Mouse (Mus musculus): ENCODE results near the gene Adck1. TPM values are rescaled to one million over a fixed set of nuclear protein-coding genes. Genes with fewer than 3 reads are reported as not detected.

Gene Adck1
- polyA plus RNA-seq, 1 experiment from 2014 or later, result 18.4 TPM

DNA sequence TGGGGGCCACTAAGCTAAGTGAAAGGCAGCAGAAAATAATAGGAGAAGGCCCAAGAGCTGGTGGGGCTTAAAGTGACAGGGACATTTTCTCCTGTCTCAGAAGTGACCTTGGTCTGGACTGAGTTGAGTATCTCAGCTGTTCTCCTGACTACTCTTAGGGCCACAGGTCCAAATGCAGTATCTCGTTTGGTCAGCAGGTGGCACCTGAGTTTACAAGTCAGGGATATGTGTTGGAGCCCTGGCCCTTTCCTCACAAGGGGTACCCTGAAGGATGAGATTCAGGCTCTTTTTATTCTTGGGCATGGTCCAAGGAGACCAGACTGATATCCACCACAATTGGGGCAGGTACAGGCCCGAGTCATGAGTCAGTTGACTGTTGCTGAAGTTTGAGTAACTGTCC lies 44.8 kb downstream of the Adck1 start:
- no peaks in the 10 kb centered on the region for H3K36me3 ChIP-seq (ENCODE audit: control insufficient read depth, insufficient read depth, low read length)
- WGBS, result 32% methylated on average over 2 of the region's 2 CpGs
- H3K9ac ChIP-seq (ENCODE audit: low read depth, low read length), result no peak overlapping the region
- no peaks in the 10 kb centered on the region for H3K27me3 ChIP-seq (replicated peaks; ENCODE audit: control insufficient read depth, insufficient read depth, low read length)
- peak; percentile 43 for DNase-seq (ENCODE audit: low spot score)
- H3K4me1 ChIP-seq (replicated peaks; ENCODE audit: control insufficient read depth, insufficient read depth, low read length), result no peaks in the 10 kb centered on the region
- peak; percentile 60 for ATAC-seq (replicated peaks; ENCODE audit: low FRiP score)
- no peaks in the 10 kb centered on the region for H3K9me3 ChIP-seq (ENCODE audit: control insufficient read depth, low read length)
- no peak overlapping the region for H3K27ac ChIP-seq (ENCODE audit: low read depth, low read length)
- no peak overlapping the region for H3K4me3 ChIP-seq (ENCODE audit: low read depth, low read length)
- no peak overlapping the region for H3K4me2 ChIP-seq

DNA sequence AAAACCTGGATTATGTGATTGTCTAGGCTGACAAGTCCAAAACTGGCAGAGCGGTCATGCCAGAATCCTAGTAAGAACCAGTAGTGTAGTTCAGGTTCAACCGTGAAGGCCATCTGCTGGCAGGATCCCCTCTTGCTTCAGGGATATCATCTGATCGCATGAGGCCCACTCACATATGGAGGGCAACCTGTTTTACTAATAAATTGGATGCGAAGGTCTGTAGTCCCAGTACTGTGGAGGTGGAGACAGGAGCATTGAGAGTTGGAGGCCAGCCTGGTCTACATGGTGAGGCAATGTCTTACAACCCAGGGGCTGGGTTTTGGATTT lies 47.6 kb downstream of the Adck1 start:
- Histone ChIP-seq H3K9ac (ENCODE audit: low read depth, low read length) (no peak overlapping the region), H3K27ac (ENCODE audit: low read depth, low read length) (no peak overlapping the region), H3K9me3 (ENCODE audit: control insufficient read depth, low read length) (no peaks in the 10 kb centered on the region), H3K36me3 (ENCODE audit: control insufficient read depth, insufficient read depth, low read length) (no peaks in the 10 kb centered on the region), H3K4me3 (ENCODE audit: low read depth, low read length) (no peak overlapping the region), H3K4me2 (no peak overlapping the region), H3K27me3 (replicated peaks; ENCODE audit: control insufficient read depth, insufficient read depth, low read length) (no peaks in the 10 kb centered on the region), H3K4me1 (replicated peaks; ENCODE audit: control insufficient read depth, insufficient read depth, low read length) (no peaks in the 10 kb centered on the region)
- no peak for ATAC-seq (replicated peaks; ENCODE audit: low FRiP score)
- no peak for DNase-seq (ENCODE audit: low spot score)
- WGBS, result 90% methylated on average over 4 of the region's 4 CpGs

DNA sequence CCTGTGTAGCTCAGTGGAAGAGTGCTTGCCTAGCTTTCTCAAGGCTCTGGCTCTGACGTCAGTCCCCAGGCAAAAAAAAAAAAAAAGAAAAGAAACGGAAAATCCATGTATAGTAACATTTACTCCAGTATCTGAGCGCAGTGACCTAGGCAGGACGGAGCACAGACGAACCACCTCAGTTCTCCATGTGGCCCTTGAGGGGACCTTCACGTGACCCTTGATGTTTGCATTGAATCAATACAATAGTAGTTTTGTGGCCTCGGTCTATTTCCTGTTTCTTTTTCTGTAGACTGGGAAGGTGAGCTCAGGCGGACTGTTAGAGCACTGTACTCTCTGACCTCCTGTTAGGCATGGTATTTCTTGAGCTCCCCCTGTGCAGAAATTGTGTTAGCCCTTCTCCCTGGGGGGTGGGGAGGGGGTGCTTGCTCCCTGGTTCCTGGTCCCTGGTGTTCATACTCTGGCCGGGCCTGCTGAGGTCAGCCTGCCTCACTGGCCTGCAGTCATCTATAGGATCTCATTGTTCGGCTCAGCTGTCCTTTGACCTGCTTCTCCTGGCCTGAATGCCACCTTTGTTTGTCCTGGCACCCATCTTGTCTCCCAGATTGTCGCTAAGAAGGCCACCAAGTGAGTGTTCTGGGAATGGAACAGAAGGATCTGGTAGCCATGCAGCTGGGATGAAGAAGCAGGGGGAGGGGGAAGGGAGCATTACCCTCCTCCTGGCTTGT lies 48.1 kb downstream of the Adck1 start:
- no peak overlapping the region for H3K27ac ChIP-seq (ENCODE audit: low read depth, low read length)
- H3K4me3 ChIP-seq (ENCODE audit: low read depth, low read length), result no peak overlapping the region
- H3K9me3 ChIP-seq (ENCODE audit: control insufficient read depth, low read length), result no peaks in the 10 kb centered on the region
- DNase-seq (ENCODE audit: low spot score), result no peak
- no peak overlapping the region for H3K4me2 ChIP-seq
- H3K27me3 ChIP-seq (replicated peaks; ENCODE audit: control insufficient read depth, insufficient read depth, low read length), result no peaks in the 10 kb centered on the region
- H3K9ac ChIP-seq (ENCODE audit: low read depth, low read length), result no peak overlapping the region
- WGBS, result 63% methylated on average over 11 of the region's 11 CpGs
- no peaks in the 10 kb centered on the region for H3K4me1 ChIP-seq (replicated peaks; ENCODE audit: control insufficient read depth, insufficient read depth, low read length)
- no peaks in the 10 kb centered on the region for H3K36me3 ChIP-seq (ENCODE audit: control insufficient read depth, insufficient read depth, low read length)
- no peak for ATAC-seq (replicated peaks; ENCODE audit: low FRiP score)

DNA sequence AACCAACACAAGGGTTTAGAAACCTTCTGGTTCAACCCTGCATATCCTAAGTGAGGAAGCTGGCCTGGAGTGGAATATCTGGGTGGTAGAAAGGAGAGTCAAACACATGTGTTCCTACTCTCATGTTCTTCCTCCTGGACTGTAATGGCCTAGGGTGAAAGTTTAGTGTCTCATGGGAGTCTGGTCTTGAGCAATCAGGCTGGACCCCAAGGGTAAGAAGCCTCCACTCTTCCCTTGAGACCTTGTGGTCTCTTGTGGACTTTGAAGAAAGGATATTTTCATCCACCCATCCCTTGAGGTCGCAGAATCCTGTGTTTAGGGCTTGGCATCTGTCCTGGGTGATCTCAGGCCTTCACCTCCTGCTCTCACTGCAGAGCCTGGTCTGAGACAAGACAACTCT lies 52.9 kb downstream of the Adck1 start:
- Histone ChIP-seq H3K9ac (ENCODE audit: low read depth, low read length) (no peak overlapping the region), H3K27ac (ENCODE audit: low read depth, low read length) (no peak overlapping the region), H3K27me3 (replicated peaks; ENCODE audit: control insufficient read depth, insufficient read depth, low read length) (no peaks in the 10 kb centered on the region), H3K4me3 (ENCODE audit: low read depth, low read length) (no peak overlapping the region), H3K9me3 (ENCODE audit: control insufficient read depth, low read length) (no peaks in the 10 kb centered on the region), H3K4me1 (replicated peaks; ENCODE audit: control insufficient read depth, insufficient read depth, low read length) (no peaks in the 10 kb centered on the region), H3K4me2 (no peak overlapping the region), H3K36me3 (ENCODE audit: control insufficient read depth, insufficient read depth, low read length) (no peaks in the 10 kb centered on the region)
- DNase-seq (ENCODE audit: low spot score), result no peak
- WGBS, result 83% methylated on average over 1 of the region's 1 CpGs
- no peak for ATAC-seq (replicated peaks; ENCODE audit: low FRiP score)

DNA sequence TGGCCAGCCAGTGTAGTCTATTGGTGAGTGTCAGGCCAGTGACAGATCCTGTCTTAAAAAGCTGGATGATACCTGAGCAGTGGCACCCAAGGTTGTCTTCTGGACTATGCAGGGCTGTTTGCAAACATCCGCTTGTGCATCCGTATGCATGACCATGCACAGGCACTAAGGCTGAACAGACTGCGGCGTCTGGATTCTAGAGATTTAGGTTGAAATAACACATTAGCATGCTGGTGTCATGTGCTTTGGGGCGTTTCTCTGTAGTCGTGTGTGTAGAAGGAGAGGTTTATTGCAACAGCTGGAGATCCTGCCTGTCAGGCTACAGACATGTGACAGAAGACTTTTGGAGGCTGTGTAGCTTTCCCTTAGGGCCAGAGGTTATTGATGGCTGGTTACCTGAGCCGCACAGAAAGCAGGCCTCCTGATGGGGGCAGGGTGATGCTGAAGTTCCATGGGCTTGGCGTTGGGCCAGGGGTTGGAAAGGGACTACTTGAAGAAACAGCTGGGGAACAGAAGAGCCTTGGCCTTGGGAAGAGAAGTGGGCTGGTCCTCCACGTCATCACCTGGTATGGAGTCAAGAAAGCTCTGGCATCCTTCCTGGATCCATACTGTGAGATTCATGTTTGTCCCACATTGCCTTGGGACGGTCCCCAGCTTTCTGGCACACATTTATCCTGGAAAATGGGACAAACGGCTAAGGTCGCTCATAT lies 59.7 kb downstream of the Adck1 start:
- H3K27ac ChIP-seq (ENCODE audit: low read depth, low read length), result no peak overlapping the region
- no peaks in the 10 kb centered on the region for H3K27me3 ChIP-seq (replicated peaks; ENCODE audit: control insufficient read depth, insufficient read depth, low read length)
- H3K4me2 ChIP-seq, result no peak overlapping the region
- ATAC-seq (replicated peaks; ENCODE audit: low FRiP score) (no peak), DNase-seq (ENCODE audit: low spot score) (no peak)
- no peak overlapping the region for H3K4me3 ChIP-seq (ENCODE audit: low read depth, low read length)
- WGBS, result 86% methylated on average over 12 of the region's 12 CpGs
- H3K4me1 ChIP-seq (replicated peaks; ENCODE audit: control insufficient read depth, insufficient read depth, low read length), result no peaks in the 10 kb centered on the region
- no peak overlapping the region for H3K9ac ChIP-seq (ENCODE audit: low read depth, low read length)
- H3K36me3 ChIP-seq (ENCODE audit: control insufficient read depth, insufficient read depth, low read length), result no peaks in the 10 kb centered on the region
- no peaks in the 10 kb centered on the region for H3K9me3 ChIP-seq (ENCODE audit: control insufficient read depth, low read length)

DNA sequence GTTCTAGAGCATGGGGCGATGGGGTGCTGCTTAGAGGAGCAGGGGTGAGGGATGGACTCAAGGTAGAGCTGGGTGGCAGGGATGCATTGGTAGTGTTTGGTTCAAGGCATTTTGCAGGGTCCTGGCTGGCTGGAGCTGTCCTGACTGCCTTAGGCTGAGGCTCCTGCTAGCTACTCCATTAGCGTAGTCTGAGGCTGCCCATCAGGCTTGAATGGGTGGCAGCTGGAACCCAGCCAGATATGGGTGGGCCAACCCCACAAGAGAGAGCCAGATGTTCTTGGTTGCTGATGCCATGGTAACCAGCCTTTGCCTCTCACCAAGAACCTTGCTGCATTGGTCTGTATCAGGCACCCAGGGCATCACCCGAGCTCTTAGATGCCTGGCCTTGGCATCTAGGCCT lies 66.6 kb downstream of the Adck1 start:
- ATAC-seq (replicated peaks; ENCODE audit: low FRiP score), result 0 out of 2 replicates have a peak, but pooled peaks have one; percentile 21
- no peak for DNase-seq (ENCODE audit: low spot score)
- H3K9me3 ChIP-seq (ENCODE audit: control insufficient read depth, low read length), result no peaks in the 10 kb centered on the region
- H3K4me1 ChIP-seq (replicated peaks; ENCODE audit: control insufficient read depth, insufficient read depth, low read length), result 0 out of 2 replicates have a peak, but pooled peaks cover 5% of the 10 kb centered on the region
- no peak overlapping the region for H3K4me3 ChIP-seq (ENCODE audit: low read depth, low read length)
- no peak overlapping the region for H3K4me2 ChIP-seq
- 88% methylated on average over 3 of the region's 3 CpGs for WGBS
- H3K9ac ChIP-seq (ENCODE audit: low read depth, low read length), result no peak overlapping the region
- no peaks in the 10 kb centered on the region for H3K36me3 ChIP-seq (ENCODE audit: control insufficient read depth, insufficient read depth, low read length)
- H3K27me3 ChIP-seq (replicated peaks; ENCODE audit: control insufficient read depth, insufficient read depth, low read length), result no peaks in the 10 kb centered on the region
- H3K27ac ChIP-seq (ENCODE audit: low read depth, low read length), result no peak overlapping the region

DNA sequence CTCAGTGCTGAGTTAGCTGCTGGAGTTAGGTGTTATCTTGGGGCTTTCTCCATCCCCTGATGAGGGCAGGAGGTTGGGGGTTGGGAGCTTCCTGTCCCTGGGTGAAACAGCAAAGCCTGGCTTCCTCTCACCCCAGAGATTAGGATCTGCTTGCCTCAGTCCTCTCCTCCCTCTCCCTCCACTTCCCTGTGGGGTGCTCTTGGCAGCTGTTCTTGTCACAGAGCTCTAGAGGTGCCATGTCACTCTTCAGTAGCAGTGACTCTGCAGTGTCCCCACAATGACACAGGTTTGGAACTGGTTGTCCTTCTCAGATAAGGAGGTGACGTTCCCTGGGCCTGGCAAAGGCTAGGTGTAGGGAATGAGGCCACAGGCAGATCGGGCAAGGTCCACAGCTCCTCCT lies 68.4 kb downstream of the Adck1 start:
- Histone ChIP-seq H3K4me3 (ENCODE audit: low read depth, low read length) (no peak overlapping the region), H3K27ac (ENCODE audit: low read depth, low read length) (no peak overlapping the region), H3K9me3 (ENCODE audit: control insufficient read depth, low read length) (no peaks in the 10 kb centered on the region), H3K4me1 (replicated peaks; ENCODE audit: control insufficient read depth, insufficient read depth, low read length) (0 out of 2 replicates have a peak, but pooled peaks cover 5% of the 10 kb centered on the region), H3K36me3 (ENCODE audit: control insufficient read depth, insufficient read depth, low read length) (no peaks in the 10 kb centered on the region), H3K27me3 (replicated peaks; ENCODE audit: control insufficient read depth, insufficient read depth, low read length) (no peaks in the 10 kb centered on the region), H3K4me2 (no peak overlapping the region), H3K9ac (ENCODE audit: low read depth, low read length) (no peak overlapping the region)
- DNase-seq (ENCODE audit: low spot score), result no peak
- WGBS, result 47% methylated on average over 2 of the region's 2 CpGs
- ATAC-seq (replicated peaks; ENCODE audit: low FRiP score), result peak; percentile 72

DNA sequence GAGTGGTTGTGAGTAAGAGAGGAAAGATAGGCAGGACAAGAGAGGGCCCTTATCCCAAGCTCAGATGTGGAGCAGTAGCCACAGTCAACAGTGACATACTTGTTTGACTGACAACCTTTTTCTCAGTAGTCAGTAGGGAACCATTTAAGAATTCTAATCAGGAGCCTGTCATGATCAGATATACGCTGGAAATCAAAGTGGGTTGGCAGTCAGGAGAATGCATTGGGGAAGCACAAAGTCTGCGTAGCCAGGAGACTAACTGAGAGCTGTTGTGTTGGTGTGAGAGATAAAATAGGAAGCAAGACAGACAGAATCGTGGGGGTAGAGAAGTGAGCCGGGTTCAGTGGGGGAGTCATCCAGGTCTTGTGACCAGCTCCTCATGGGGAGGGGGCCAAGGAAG lies 71.9 kb downstream of the Adck1 start:
- Histone ChIP-seq H3K4me1 (replicated peaks; ENCODE audit: control insufficient read depth, insufficient read depth, low read length) (peaks cover 5% of the 10 kb centered on the region; the same call in 1 of the 2 replicates), H3K27ac (ENCODE audit: low read depth, low read length) (no peak overlapping the region), H3K27me3 (replicated peaks; ENCODE audit: control insufficient read depth, insufficient read depth, low read length) (no peaks in the 10 kb centered on the region), H3K4me3 (ENCODE audit: low read depth, low read length) (no peak overlapping the region), H3K9me3 (ENCODE audit: control insufficient read depth, low read length) (no peaks in the 10 kb centered on the region), H3K9ac (ENCODE audit: low read depth, low read length) (no peak overlapping the region), H3K4me2 (no peak overlapping the region), H3K36me3 (ENCODE audit: control insufficient read depth, insufficient read depth, low read length) (no peaks in the 10 kb centered on the region)
- WGBS, result 47% methylated on average over 4 of the region's 4 CpGs
- DNase-seq (ENCODE audit: low spot score), result no peak
- ATAC-seq (replicated peaks; ENCODE audit: low FRiP score), result 0 out of 2 replicates have a peak, but pooled peaks have one; percentile 3

DNA sequence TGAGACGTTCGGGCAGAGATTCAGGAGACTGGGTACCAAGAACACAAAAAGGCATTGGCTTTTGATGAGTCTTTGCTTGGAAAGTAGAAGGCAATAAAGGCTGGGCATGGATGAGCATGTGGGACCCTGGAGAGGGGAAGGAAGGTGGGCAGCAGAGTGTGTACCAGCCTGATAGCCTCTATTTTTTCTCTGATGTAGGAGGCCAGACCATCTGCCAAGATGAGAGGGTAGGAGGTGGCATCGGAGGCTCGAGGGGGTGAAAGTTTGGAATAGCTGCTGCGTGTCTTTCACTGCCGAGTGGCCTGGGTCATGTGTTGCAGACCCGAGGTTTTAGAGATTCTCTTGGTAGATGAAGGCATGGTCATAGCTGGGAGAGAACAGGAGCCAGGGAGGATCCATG lies 72.8 kb downstream of the Adck1 start:
- no peak overlapping the region for H3K4me3 ChIP-seq (ENCODE audit: low read depth, low read length)
- H3K4me2 ChIP-seq, result no peak overlapping the region
- H3K9me3 ChIP-seq (ENCODE audit: control insufficient read depth, low read length), result no peaks in the 10 kb centered on the region
- peaks cover 3% of the 10 kb centered on the region; the same call in 1 of the 2 replicates for H3K4me1 ChIP-seq (replicated peaks; ENCODE audit: control insufficient read depth, insufficient read depth, low read length)
- H3K27me3 ChIP-seq (replicated peaks; ENCODE audit: control insufficient read depth, insufficient read depth, low read length), result no peaks in the 10 kb centered on the region
- H3K27ac ChIP-seq (ENCODE audit: low read depth, low read length), result no peak overlapping the region
- DNase-seq (ENCODE audit: low spot score) (no peak), ATAC-seq (replicated peaks; ENCODE audit: low FRiP score) (no peak)
- H3K36me3 ChIP-seq (ENCODE audit: control insufficient read depth, insufficient read depth, low read length), result no peaks in the 10 kb centered on the region
- no peak overlapping the region for H3K9ac ChIP-seq (ENCODE audit: low read depth, low read length)
- 96% methylated on average over 7 of the region's 7 CpGs for WGBS
